Mouse (Mus musculus) right cerebral cortex, postnatal 36 days (tissue): ENCODE measurements at regions not wholly inside any gene's neighbourhood (a gene's known extent, or its start where the extent isn't known, plus 50 kb on each side); places are given as distances from the start of the nearest gene placed in this dataset.
A peak's percentile ranks its signal among the peaks of the same experiment; 100 is the strongest.

ENCODE experiments used
- DNase-seq, 2 experiments: peaks; one replicate each; pipeline ENCODE4 v3.0.0; 2022; ENCODE audit warnings: low spot score in 2 of 2, mixed read lengths in 1 of 2

DNA sequence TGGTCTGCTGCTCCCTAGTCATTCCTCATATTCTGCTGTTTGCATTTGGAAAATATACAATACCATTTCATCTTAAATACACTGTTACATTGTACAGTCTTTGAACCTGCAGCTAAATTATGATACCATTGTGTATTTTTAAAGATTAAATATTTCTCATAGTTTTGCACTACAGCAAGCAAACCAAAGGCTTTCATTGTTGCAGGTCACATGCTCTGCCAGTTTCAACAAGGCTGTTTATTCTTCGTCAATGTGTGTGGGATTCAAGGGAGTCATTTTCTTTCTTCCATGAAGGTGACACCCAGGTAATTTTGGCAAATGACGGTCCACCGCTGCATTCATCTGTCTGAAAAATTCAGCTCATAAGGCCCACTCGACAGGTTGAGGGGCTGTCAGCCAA is 200.9 kb upstream of the Lrig1 start:
- no peak for DNase-seq

DNA sequence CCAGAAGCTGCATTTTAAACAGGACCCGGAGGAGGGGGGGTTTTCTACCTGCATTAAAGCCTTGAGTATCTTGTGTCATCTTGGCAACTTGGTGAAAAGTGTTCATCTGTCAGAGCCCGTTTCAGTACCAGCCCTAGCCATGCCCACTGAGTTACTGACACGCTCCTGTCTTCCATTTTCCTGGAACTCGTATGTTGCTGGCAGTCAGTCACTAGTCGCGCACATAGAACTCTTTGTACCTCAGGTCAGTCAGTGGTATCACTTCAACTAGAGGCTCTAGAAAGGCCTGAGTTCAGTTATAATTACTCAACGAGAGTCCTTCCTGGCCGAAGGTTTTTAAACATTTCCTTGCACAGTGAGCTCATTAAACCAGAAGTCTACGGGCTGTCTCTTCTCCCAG is 198.9 kb upstream of the Lrig1 start:
- DNase-seq: no peak

GRCm38 (mm10) chr6:94890165-94890564 is 190.2 kb upstream of the Lrig1 start:
- no peak for DNase-seq

DNA sequence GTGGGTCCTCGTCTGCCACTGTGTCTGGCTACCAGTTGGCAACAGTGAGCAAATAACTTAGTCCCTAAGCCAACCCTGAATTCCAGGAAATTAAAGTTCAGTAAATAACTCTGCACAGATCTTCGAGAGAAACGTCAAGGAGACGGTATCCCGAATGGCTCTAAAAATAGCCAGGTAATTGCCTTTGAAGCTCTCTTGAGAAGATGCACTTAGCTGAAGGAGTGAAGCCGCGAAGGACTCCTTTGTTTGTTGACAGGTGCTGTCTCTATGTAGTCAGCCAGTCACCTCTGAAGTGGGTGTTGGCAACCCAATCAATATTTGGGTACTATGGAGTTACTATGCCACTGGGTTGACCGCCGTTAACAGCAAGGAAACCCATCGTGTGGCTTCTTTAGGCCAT is 189.3 kb upstream of the Lrig1 start:
- DNase-seq: no peak

DNA sequence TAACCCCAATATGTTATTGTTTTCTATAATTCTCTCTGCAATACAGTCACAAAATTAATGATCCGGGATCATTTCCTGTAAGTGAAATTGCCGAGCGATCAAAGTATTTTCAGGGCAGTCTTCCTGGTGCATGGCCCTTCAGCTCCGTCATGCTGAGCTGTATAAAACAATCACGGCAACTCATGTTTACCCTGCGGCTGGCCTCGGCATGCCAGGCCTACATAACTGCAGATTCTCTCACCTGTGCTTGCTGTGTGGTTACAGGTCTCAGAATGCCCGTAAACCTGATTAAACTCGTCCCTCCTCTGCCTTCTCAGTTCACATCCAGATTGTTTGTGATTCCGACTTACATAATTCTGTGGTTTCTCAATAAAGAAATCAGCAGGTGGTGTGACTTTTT is 181.2 kb upstream of the Lrig1 start:
- DNase-seq: no peak

- DNase-seq: no peak
Observed at GRCm38 (mm10) chr6:94875841-94876240, 175.9 kb upstream of the Lrig1 start.

- DNase-seq: no peak
Observed at GRCm38 (mm10) chr6:94875065-94875464, 175.1 kb upstream of the Lrig1 start.

- DNase-seq: peak in 1 of 2 experiments; percentile 14
Observed at GRCm38 (mm10) chr6:94874415-94874814, 174.5 kb upstream of the Lrig1 start.

- DNase-seq: no peak
Observed at GRCm38 (mm10) chr6:94867952-94868351, 168.0 kb upstream of the Lrig1 start.

GRCm38 (mm10) chr6:94865498-94865897 is 165.5 kb upstream of the Lrig1 start:
- DNase-seq: no peak

GRCm38 (mm10) chr6:94858121-94858621 is 158.2 kb upstream of the Lrig1 start:
- DNase-seq: no peak

- no peak for DNase-seq
Observed at GRCm38 (mm10) chr6:94850121-94850520, 150.2 kb upstream of the Lrig1 start.

- DNase-seq: no peak
Observed at GRCm38 (mm10) chr6:94849533-94849932, 149.6 kb upstream of the Lrig1 start.

DNA sequence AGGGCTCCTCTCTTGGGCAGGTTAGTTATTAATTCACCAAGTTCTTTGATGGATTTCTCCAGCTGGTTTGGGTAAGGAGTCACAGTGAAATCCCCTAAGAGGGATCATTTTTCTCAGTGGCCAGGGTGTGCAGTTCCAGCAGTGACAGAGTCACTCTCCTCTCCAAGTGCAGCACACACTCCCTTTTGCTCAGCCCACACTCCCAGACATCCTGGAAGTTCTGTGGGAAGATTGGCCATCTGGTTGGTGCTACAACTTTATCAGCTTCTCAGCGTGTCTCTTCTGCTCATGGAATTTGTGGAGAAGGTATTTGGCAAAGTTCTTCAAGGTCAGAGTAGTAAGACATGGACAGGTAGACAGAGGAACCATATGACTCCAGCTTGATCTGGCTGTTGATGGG is 148.5 kb upstream of the Lrig1 start:
- no peak for DNase-seq

DNA sequence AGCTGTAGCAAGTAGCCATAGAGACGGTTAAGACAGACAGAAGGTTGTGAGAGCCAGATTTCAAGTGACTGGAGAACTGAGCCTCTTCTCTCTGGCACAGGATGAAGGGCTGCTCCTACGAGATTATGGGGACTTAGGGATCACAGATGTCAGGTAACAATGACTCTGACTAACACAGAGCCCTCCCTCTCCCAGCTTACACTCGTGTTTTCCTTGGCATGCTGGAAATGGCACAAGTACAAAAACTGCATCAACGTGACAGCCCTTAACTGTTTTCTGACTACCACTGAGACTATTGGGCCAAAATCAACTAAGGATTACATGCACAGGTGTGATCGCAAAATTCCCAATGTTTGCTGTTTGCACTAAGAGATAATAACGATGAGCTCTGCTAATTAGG is 145.9 kb upstream of the Lrig1 start:
- DNase-seq: no peak

GRCm38 (mm10) chr6:94842856-94843255 is 142.9 kb upstream of the Lrig1 start:
- DNase-seq: no peak

DNA sequence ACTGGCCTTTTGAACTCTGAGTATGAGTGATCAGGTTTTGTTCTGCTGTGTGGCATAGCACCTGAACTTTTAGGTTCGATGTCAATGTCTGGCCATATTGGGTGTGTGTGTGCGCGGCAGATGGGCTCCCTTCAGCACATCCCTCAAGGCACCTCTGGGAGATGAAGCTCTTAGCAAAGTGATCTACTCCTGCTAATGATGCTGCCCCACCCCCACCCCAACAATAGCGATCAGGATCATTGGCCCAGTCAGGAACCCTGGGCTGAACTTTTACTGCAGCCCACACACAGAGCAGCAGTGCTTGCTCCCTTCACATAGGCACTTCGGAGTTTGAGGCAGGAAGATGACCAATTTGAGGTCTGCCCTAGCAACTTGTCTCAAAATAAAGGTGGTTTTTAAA is 141.9 kb upstream of the Lrig1 start:
- no peak for DNase-seq

- no peak for DNase-seq
Observed at GRCm38 (mm10) chr6:94835742-94836141, 135.8 kb upstream of the Lrig1 start.

GRCm38 (mm10) chr6:94834551-94834950 is 134.6 kb upstream of the Lrig1 start:
- no peak for DNase-seq

GRCm38 (mm10) chr6:94830801-94831200 is 130.8 kb upstream of the Lrig1 start:
- no peak for DNase-seq

GRCm38 (mm10) chr6:94829246-94829645 is 129.3 kb upstream of the Lrig1 start:
- peak; percentile 13 to 42 for DNase-seq

DNA sequence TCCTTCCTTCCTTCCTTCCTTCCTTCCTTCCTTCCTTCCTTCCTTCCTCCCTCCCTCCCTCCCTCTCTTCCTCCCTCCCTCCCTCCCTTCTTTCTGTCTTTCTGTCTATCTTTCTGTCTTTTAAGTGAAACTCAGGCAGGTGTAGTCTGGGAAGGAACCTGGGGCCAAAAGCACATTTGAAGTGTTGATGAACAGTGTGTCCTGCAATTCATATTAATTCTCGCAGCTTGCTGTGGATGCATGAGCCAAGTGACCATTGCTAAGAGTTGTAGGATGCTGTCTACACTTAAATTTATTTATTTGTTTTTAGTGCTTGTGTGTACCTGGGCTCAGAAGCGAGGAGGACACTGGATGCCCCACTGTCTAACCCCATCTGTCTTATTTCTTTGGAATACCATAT is 126.7 kb upstream of the Lrig1 start:
- no peak for DNase-seq

GRCm38 (mm10) chr6:94818220-94818619 is 118.3 kb upstream of the Lrig1 start:
- DNase-seq: no peak

- DNase-seq: no peak
Observed at GRCm38 (mm10) chr6:94816161-94816560, 116.2 kb upstream of the Lrig1 start.

- no peak for DNase-seq
Observed at GRCm38 (mm10) chr6:94814711-94815110, 114.8 kb upstream of the Lrig1 start.
